Mouse (Mus musculus) C2C12 (cell line): ENCODE data around the gene Gm49601. TPM values are rescaled to one million over a fixed set of nuclear protein-coding genes. Genes with fewer than 3 reads are reported as not detected.

ENCODE experiments used
- H3K27me3 ChIP-seq: one replicate; pipeline ENCODE4 v1.6.1; 2011; ENCODE audit not compliant: control insufficient read depth, insufficient read depth, insufficient read length
- H3K36me3 ChIP-seq: one replicate; pipeline ENCODE4 v1.6.1; 2011; ENCODE audit not compliant: control insufficient read depth, insufficient read depth
- H3K4me3 ChIP-seq: one replicate; pipeline ENCODE4 v1.5.1; 2011; ENCODE audit warnings: mild to moderate bottlenecking, control low read depth; ENCODE audit not compliant: poor library complexity, insufficient read depth, severe bottlenecking
- H3K79me2 ChIP-seq: one replicate; pipeline ENCODE4 v1.6.1; 2011; ENCODE audit not compliant: control insufficient read depth, insufficient read depth
- H3K79me3 ChIP-seq: one replicate; pipeline ENCODE4 v1.6.1; 2011; ENCODE audit warnings: low read depth, control low read depth
- H3ac ChIP-seq: one replicate; pipeline ENCODE3; 2011; ENCODE audit warnings: low read depth; ENCODE audit not compliant: control insufficient read depth, insufficient read length
- CEBPB ChIP-seq: IDR thresholded peaks from one replicate; pipeline ENCODE4 v1.6.1; 2011; ENCODE audit warnings: low read depth, mild to moderate bottlenecking, control low read depth, moderate library complexity
- CTCF ChIP-seq: IDR thresholded peaks from one replicate; pipeline ENCODE4 v1.5.1; 2011; ENCODE audit not compliant: control insufficient read depth, insufficient read depth, insufficient read length
- FOSL1 ChIP-seq: IDR thresholded peaks from one replicate; pipeline ENCODE4 v1.8.0; 2011; ENCODE audit warnings: mild to moderate bottlenecking, low read length; ENCODE audit not compliant: poor library complexity, insufficient read depth, severe bottlenecking
- MAX ChIP-seq: IDR thresholded peaks from one replicate; pipeline ENCODE4 v1.6.1; 2011; ENCODE audit warnings: mild to moderate bottlenecking, control low read depth
- MYOD1 ChIP-seq: IDR thresholded peaks from one replicate; pipeline ENCODE4 v1.6.1; 2011; ENCODE audit warnings: low read depth; ENCODE audit not compliant: control insufficient read depth, insufficient read length
- MYOG ChIP-seq: IDR thresholded peaks from one replicate; pipeline ENCODE4 v1.6.1; 2011; ENCODE audit not compliant: control insufficient read depth, insufficient read length; ENCODE audit errors: extremely low read depth
- USF1 ChIP-seq: IDR thresholded peaks from one replicate; pipeline ENCODE4 v1.6.1; 2011; ENCODE audit warnings: low read depth, mild to moderate bottlenecking, control low read depth, moderate library complexity
- polyA plus RNA-seq: library from polyadenylated mRNA; unstranded; fragments of >200 nt; fragmentation: generic; extraction: Trizol; gene quantifications from one replicate; pipeline ENCODE4 v1.2.1, GENCODE M21; 2012; ENCODE audit warnings: missing spikeins

Gene Gm49601
- polyA plus RNA-seq, 1 experiment, result 5.3 TPM

GRCm38 (mm10) chr16:18596255-18596654, 30.0 kb downstream of the Gm49601 start:
- H3K27me3 ChIP-seq, result no peaks in the 10 kb centered on the region

GRCm38 (mm10) chr16:18593930-18594329, 32.3 kb downstream of the Gm49601 start:
- Histone ChIP-seq H3K27me3 (no peaks in the 10 kb centered on the region), H3K4me3 (no peak overlapping the region)

More at GRCm38 (mm10) chr16:18596255-18596654, 30.0 kb downstream of the Gm49601 start:
- no peak overlapping the region for H3K4me3 ChIP-seq
- H3K36me3 ChIP-seq, result no peaks in the 10 kb centered on the region
- no peaks in the 10 kb centered on the region for H3K79me3 ChIP-seq
- no peaks in the 10 kb centered on the region for H3K79me2 ChIP-seq
- H3ac ChIP-seq, result no peak overlapping the region
- no peak for TF ChIP-seq MAX
- TF ChIP-seq MYOG, result no peak
- TF ChIP-seq FOSL1, result no peak
- TF ChIP-seq MYOD1, result no peak
- no peak for TF ChIP-seq CEBPB

GRCm38 (mm10) chr16:18591047-18592018, 34.9 kb downstream of the Gm49601 start:
- H3K36me3 ChIP-seq, result no peaks in the 10 kb centered on the region
- H3K4me3 ChIP-seq, result no peak overlapping the region
- TF ChIP-seq MYOD1 (no peak), USF1 (no peak), FOSL1 (no peak)
- no peak overlapping the region for H3ac ChIP-seq
- H3K79me2 ChIP-seq, result no peaks in the 10 kb centered on the region
- no peaks in the 10 kb centered on the region for H3K27me3 ChIP-seq
- no peaks in the 10 kb centered on the region for H3K79me3 ChIP-seq

More at GRCm38 (mm10) chr16:18593930-18594329, 32.3 kb downstream of the Gm49601 start:
- H3K36me3 ChIP-seq, result no peaks in the 10 kb centered on the region
- no peaks in the 10 kb centered on the region for H3K79me3 ChIP-seq
- H3ac ChIP-seq, result no peak overlapping the region
- no peak for TF ChIP-seq MAX
- no peak for TF ChIP-seq MYOG
- TF ChIP-seq CTCF, result no peak
- no peaks in the 10 kb centered on the region for H3K79me2 ChIP-seq

GRCm38 (mm10) chr16:18589804-18590790, 36.1 kb downstream of the Gm49601 start, which contains the start of gene Tbx1:
Tbx1 (minus strand) TSS chr16:18590671.
- Histone ChIP-seq H3K27me3 (no peaks in the 10 kb centered on the region), H3K4me3 (no peak within 1 kb of the TSS), H3K79me3 (no peaks in the 10 kb centered on the region), H3K79me2 (peaks cover 10% of the 10 kb centered on the region), H3ac (no peak within 1 kb of the TSS), H3K36me3 (no peaks in the 10 kb centered on the region)
- TF ChIP-seq CTCF (no peak), FOSL1 (no peak), MYOD1 (no peak), USF1 (no peak), MYOG (no peak), MAX (no peak), CEBPB (no peak)

GRCm38 (mm10) chr16:18589080-18589621, 37.1 kb downstream of the Gm49601 start:
- H3K27me3 ChIP-seq, result no peaks in the 10 kb centered on the region
- no peaks in the 10 kb centered on the region for H3K36me3 ChIP-seq
- no peak for TF ChIP-seq MYOD1
- TF ChIP-seq FOSL1, result no peak
- TF ChIP-seq USF1, result no peak
- TF ChIP-seq CEBPB, result no peak
- TF ChIP-seq MYOG, result no peak
- no peak for TF ChIP-seq MAX
- no peak for TF ChIP-seq CTCF
- no peak overlapping the region for H3ac ChIP-seq
- H3K79me2 ChIP-seq, result peaks cover 18% of the 10 kb centered on the region
- peaks cover 2% of the 10 kb centered on the region for H3K79me3 ChIP-seq
- H3K4me3 ChIP-seq, result no peak overlapping the region
